Mouse (Mus musculus) thymus, postnatal 4 days (tissue): ENCODE results near the gene Wbp2.
"Not testable (repeated sequence)": the region's sequence is repeated elsewhere in the genome, so short reads cannot be mapped to it uniquely, and the experiment has no call there.

Experiments used
- DNase-seq: peaks from one replicate; pipeline ENCODE4 v3.0.0; 2021

The Wbp2 gene

GRCm38 (mm10) chr11:116108464-116109137 lies 21.8 kb upstream of the Wbp2 start:
- no peak for DNase-seq

DNA sequence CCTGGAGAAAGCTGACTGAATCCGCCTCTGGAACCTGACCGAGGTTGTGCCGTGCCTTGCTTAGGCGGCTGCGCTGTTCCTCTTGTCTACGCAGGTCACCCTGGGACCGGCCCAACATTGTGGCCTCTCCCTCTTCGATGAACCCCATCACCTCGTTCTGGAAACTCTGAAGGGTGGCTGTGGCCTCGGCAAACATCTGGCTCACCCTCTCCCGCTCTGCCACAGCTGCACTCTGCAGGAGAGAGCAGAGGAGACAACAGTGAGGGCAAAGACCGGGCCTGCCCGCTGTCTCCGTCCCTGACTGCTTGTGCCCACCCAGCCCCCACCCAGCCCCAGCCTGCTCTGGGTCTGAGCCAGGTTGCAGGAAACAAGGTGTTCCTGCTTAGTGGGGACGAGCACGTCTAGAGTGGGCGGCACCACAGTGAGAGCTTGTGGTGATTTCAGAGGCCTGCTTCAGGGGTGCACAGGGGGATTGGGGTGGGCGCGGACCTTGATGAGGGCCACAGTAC lies 21.0 kb upstream of the Wbp2 start:
- DNase-seq = no peak

DNA sequence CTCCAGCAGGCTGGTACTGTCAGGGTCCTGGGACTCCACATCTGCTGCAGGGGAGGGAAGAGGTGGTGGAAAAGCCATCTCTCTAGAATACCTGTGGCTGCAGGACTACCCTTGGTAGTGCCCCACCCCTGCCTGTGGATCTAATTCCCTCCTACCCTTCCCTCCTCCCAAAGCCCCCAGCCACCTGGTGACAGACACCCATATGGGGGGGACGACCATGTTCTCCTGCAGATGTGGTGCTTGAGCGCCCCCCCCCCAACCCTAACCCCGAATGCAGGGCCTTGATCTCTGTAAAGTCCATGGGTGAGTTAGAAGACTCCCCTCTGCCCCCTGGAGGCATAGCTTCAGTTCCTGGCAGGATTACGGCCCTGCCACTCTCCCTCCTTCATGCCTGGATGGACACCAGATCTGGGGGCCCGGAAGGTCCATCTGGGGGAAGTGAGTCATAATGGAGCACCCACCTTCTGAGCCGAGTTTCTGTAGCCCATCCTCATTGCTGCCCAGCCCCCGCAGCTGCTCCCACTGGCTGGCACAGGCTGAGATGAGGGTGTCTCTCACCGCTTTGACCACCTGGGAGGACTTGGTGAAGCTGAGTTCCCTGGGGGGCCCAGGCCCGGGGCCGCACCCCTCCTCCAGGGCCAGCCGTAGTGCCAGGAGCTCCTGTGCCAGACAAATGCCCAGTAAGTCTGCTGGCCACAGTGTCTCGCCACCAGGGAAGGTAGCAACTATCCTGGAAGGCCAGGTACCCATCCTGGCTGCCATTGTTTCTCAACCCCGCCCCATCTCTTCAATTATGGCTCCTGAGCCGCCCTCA lies 20.4 kb upstream of the Wbp2 start:
- no peak for DNase-seq

- no peak for DNase-seq
Measured at GRCm38 (mm10) chr11:116106154-116106962, 19.6 kb upstream of the Wbp2 start.

DNA sequence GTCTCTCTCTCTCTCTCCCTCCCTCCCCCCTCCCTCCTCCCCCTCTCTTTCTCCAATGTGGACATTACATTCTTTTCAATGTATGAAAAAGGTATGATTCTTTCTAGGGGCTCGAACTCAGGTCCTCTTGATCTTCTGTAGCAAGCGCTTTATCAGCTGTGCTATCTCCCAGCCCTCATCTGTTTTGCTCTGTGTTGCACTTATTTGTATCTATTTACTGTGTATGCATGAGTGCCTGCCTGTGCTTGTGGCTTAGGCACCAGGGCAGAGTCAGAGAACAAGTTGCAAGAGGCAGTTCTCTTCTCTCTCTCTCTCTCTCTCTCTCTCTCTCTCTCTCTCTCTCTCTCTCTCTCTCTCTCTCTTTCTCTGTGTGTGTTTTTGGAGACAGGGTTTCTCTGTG lies 18.3 kb upstream of the Wbp2 start:
- DNase-seq = no peak

GRCm38 (mm10) chr11:116104006-116104646 lies 17.3 kb upstream of the Wbp2 start:
- no peak for DNase-seq

GRCm38 (mm10) chr11:116103572-116103971 lies 16.8 kb upstream of the Wbp2 start:
- no peak for DNase-seq

DNA sequence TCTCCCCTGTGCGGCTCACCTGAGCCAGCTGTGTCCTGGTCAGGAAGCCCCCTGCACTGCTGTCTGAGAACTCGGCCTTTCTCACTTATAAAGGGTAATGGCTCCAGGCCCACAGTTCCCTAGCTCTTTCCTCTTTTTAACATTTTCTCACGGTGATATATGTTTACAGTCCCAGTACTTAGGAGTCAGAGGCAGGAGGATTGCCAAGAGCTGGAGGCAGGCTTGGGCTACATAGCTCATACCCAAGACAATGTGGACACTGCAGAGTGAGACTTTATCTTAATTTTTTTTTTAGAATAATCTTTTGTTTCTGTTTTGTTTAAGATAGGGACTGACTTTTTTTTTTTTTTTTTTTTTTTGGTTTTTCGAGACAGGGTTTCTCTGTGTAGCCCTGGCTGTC lies 15.7 kb upstream of the Wbp2 start:
- no peak for DNase-seq

- DNase-seq = no peak
Measured at GRCm38 (mm10) chr11:116101931-116102381, 15.2 kb upstream of the Wbp2 start.

GRCm38 (mm10) chr11:116100839-116101238 lies 14.0 kb upstream of the Wbp2 start:
- no peak for DNase-seq

DNA sequence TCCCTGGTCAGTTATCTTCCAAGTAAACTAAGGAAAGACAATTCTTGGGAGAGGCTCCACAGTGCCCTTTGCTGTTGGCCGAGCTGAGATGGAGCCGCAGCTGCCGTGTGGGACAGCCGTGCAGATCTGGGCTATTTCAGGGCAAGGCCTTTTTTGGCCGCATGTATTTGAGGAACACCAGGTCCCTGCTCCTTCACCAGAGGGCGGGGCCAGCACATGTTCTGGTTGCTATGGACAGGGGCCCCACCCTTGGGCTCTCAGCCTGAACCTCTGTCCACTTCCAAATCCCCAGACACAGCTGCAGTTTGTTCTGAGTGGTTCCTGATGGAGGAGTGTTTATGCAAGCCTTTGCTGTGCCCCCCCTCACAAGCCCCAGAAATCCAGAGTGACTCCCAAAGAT lies 13.6 kb upstream of the Wbp2 start:
- DNase-seq = no peak

- DNase-seq = no peak
Measured at GRCm38 (mm10) chr11:116099462-116099861, 12.7 kb upstream of the Wbp2 start.

DNA sequence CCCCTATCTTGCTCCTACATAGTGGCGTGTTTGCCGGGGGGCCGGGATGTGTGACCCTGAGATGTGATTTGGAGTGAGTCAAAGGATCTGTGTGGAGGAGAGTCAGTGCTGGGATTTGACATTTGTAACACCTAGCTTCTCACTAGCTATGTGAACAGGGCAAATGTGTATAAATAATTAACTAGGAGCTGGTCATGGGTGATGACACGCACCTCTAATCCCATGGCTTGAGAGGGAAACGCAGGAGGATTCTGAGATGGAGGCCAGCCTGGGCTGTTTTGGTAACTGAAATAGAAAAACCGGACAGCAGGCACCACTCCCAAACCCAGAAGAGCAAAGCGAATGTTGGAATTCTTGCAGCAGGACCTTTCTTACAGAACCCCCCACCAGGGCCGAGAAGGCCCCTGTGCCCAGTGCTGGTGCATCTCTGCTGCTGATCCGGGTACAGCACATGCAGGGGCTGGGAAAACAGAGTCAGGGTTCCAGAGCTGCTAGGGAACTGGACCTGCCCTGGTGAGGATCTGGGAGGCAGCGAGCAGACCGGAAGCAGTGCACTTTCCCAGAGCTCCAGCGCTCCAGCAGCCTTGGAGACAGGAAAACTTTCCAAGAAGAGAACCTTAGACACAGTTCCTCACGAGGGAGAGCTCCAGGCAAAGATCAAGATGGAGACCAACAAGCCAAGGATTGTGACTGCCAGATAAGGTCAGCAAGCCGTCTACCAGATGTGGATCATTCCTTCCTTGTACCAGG lies 12.1 kb upstream of the Wbp2 start:
- DNase-seq = no peak

- DNase-seq = peak; percentile 73
Measured at GRCm38 (mm10) chr11:116096213-116097108, 9.7 kb upstream of the Wbp2 start.

GRCm38 (mm10) chr11:116095573-116095972 lies 8.8 kb upstream of the Wbp2 start:
- DNase-seq = no peak

GRCm38 (mm10) chr11:116093771-116094565 lies 7.2 kb upstream of the Wbp2 start:
- DNase-seq = no peak

- not testable (repeated sequence) for DNase-seq
Measured at GRCm38 (mm10) chr11:116092959-116093358, 6.2 kb upstream of the Wbp2 start.

DNA sequence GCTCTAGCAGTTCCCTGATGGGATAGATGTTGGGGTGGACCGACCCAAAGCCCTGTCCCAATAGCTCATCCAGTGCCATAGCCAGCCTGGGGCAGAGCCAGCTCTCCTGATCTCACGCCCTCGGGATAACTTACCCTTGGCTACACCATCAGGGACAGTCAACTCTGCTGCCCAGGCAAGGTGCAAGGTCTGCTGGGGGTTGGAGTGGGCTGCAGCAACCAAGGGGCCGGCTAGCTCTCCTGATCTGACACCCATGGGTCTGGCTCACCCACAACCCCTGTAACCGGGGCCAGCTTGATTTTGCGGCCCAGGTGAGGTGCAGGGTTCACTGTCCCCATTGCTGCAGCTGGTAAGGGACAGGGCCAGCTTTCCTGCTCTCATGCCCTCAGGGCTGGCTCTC lies 4.8 kb upstream of the Wbp2 start:
- no peak for DNase-seq

DNA sequence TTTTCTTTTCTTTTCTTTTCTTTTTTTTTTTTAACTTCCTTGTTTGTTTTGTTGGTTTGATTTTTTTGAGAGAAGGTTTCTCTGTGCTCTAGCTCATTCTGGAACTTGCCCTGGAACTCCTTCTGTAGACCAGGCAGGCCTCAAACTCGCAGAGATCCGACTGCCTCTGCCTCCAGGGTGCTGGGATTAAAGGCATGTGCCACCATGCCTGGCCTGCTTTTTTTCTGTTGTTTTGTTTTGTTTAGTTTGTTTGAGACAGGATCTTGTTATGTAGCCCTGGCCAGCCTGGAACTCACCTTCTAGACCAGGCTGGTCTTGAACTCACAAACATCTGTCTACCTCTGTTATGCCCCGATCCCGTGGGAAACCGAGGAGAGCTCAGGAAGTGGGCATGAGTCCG lies 2.8 kb upstream of the Wbp2 start:
- DNase-seq = no peak
